Mouse (Mus musculus) central nervous system, embryonic 14 days (tissue): ENCODE measurements around the gene Adam34. TPM values are rescaled to one million over a fixed set of nuclear protein-coding genes. Genes with fewer than 3 reads are reported as not detected.

Experiments
- polyA plus RNA-seq: library from polyadenylated mRNA; depleted of rRNA; stranded (reverse); fragments of >200 nt; gene quantifications from 2 replicates; pipeline ENCODE4 v1.2.3, GENCODE M21; 2012; rRNA removed

Gene Adam34
- 0.03 TPM in 1 of 2 replicates, not detected in the other for polyA plus RNA-seq

DNA sequence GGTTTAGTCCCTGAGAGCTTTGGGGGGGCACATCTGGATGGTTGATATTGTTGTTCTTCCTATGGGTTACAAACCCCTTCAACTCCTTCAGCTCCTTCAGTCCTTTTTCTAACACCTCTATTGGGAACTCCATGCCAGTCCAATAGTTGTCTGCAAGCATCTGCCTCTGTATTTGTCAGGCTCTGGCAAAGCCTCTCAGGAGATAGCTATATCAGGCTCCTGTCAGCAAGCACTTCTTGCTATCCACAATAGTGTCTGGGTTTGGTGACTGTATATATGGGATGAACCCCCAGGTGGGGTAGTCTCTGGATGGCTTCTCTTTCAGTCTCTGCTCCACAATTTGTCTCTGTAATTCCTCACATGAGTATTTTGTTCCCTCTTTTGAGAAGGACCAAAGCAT, at the start of gene Adam34:
Adam34 (minus strand) TSS at position 101 of the 400 bp plus-strand sequence.

DNA sequence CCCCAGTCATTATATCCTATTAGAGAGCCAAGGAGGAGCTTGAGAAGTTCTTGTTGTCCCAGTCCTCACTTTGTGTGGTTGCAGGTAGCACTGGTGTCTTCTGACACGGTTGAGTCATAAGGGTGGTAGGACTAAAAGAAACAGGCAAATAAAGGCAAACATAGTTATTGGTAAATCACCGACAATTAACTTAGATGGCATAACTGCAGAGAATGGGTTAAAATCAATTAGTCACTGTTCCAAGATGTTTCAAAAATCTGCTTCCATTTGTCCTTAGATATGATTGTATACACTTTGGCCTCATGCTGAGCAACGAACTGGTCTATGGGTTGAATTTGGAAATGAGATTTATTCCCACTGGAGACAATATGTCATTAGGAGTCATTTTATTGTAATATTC, 82.7 kb downstream of the Adam34 start, which contains the start of gene Gm5346:
Gm5346 (minus strand) TSS at position 101 of the 400 bp plus-strand sequence.

Other genes starting within 250 kb of the Adam34 start
- not detected in 2 replicates for gene Adam26b, start 181.9 kb downstream of the Adam34 start, polyA plus RNA-seq
- gene Adam26a, start 133.3 kb downstream of the Adam34 start, polyA plus RNA-seq, result not detected in 2 replicates
- gene Gm5346, start 82.8 kb downstream of the Adam34 start, polyA plus RNA-seq, result not detected in 2 replicates